In the genomic region with DNA sequence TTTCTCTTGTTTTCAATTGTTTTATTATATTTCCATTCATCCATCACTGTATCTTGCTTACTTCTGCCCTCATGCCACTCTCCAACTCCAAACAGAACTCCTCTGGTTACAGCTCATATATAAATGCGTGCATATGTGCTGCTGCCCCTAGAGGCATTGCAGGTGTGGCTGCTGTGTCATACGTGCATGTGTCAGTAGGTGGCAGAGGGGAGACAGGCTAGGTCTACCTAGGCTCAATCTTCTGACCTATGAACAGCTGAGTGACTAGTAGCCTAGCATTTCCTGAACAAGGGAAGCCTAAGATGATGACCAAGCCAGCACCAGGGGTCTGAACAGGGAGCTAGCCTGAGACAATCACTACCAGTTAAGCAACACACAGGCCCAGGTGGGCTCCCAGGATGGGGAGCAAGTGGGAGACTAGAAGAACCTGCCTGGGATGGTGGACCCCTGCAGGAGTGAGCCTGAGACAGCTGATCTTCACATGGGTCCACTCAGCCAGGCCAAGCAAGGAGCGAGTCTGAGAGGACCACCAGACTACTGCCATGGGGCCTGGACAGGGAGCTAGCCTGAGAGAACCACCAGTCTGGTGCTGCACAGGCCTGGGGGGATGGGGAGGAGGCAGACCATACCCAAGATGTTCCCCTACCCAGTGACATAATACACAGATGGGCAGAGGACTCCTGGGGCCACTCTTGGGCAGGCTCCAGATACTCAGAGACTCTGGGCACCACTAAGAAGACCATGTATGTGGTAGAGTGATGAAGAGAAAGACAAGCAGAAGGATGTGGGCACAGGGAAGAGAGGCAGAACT, we compare ENCODE assay signal across 8 mouse cellular contexts. TPM values are rescaled to one million over a fixed set of nuclear protein-coding genes. Genes with fewer than 3 reads are reported as not detected.
DNase-seq lines count a peak whose midpoint lies in the region; ATAC-seq and TF ChIP-seq lines count a peak whose summit lies in the region.

No protein-coding gene starts in this region.

- peak; percentile 78 for ATAC-seq in embryonic facial prominence, embryonic 15.5 days (ENCODE audit: insufficient number of reproducible peaks, low FRiP score, low TSS enrichment, low read depth)
- peak; percentile 96 for ATAC-seq in inflammation-experienced regulatory T-cells, adult 6 months
- peak; percentile 83 for ATAC-seq in liver, postnatal 0 days

- no peaks in the 10 kb centered on the region for H3K36me3 ChIP-seq in ES-Bruce4 (ENCODE audit: control insufficient read depth, insufficient read depth, low read length, poor library complexity, severe bottlenecking)
- no peaks in the 10 kb centered on the region for H3K36me3 ChIP-seq in embryonic facial prominence, embryonic 15.5 days
- H3K36me3 ChIP-seq in liver, postnatal 0 days (replicated peaks; ENCODE audit: insufficient read depth, low read length): no peaks in the 10 kb centered on the region

- H3K4me2 ChIP-seq in embryonic facial prominence, embryonic 15.5 days (replicated peaks): no peak overlapping the region
- H3K4me2 ChIP-seq in liver, postnatal 0 days (ENCODE audit: low read depth, low read length): no peak overlapping the region

- DNase-seq in adrenal gland, postnatal 10 days: peak; percentile 40
- no peak for DNase-seq in adrenal gland, adult 8-10 months
- peak; percentile 64 for DNase-seq in liver, postnatal 0 days
- peak; percentile 37 for DNase-seq in retina, embryonic 14.5 days (ENCODE audit: low spot score)
- no peak for DNase-seq in right cerebral cortex, adult 18-20 months

- H3K9me3 ChIP-seq in ES-Bruce4 (replicated peaks; ENCODE audit: control insufficient read depth, insufficient read depth, low read length, poor library complexity, severe bottlenecking): no peaks in the 10 kb centered on the region
- H3K9me3 ChIP-seq in embryonic facial prominence, embryonic 15.5 days (replicated peaks): no peaks in the 10 kb centered on the region
- H3K9me3 ChIP-seq in liver, postnatal 0 days (ENCODE audit: low read length): no peaks in the 10 kb centered on the region

- TF ChIP-seq POLR2A in ES-Bruce4 (IDR thresholded peaks at IDR 0.05; ENCODE audit: insufficient read depth, low read length): no peak

- TF ChIP-seq CTCF in ES-Bruce4 (IDR thresholded peaks at IDR 0.05; ENCODE audit: low read depth, low read length): peak; percentile 75
- peak; percentile 95 for TF ChIP-seq CTCF in liver, postnatal 0 days (IDR thresholded peaks at IDR 0.05; ENCODE audit: low read depth)

- no peak overlapping the region for H3K27ac ChIP-seq in ES-Bruce4 (ENCODE audit: insufficient read depth, low read length)
- no peak overlapping the region for H3K27ac ChIP-seq in embryonic facial prominence, embryonic 15.5 days (replicated peaks)
- no peak overlapping the region for H3K27ac ChIP-seq in liver, postnatal 0 days (ENCODE audit: low read depth)

- H3K27me3 ChIP-seq in ES-Bruce4 (ENCODE audit: control insufficient read depth, insufficient read depth, low read length, poor library complexity, severe bottlenecking): no peaks in the 10 kb centered on the region
- no peaks in the 10 kb centered on the region for H3K27me3 ChIP-seq in embryonic facial prominence, embryonic 15.5 days
- H3K27me3 ChIP-seq in liver, postnatal 0 days (ENCODE audit: insufficient read depth, low read length): no peaks in the 10 kb centered on the region

- no peak overlapping the region for H3K9ac ChIP-seq in ES-Bruce4 (ENCODE audit: low read depth, poor library complexity, severe bottlenecking)
- no peak overlapping the region for H3K9ac ChIP-seq in embryonic facial prominence, embryonic 15.5 days
- no peak overlapping the region for H3K9ac ChIP-seq in liver, postnatal 0 days (replicated peaks)

- 42% methylated on average over 3 of the region's 3 CpGs for WGBS in embryonic facial prominence, embryonic 15.5 days
- WGBS in liver, postnatal 0 days (ENCODE audit: insufficient replicate concordance): 35% methylated on average over 3 of the region's 3 CpGs

- no peak for TF ChIP-seq EP300 in ES-Bruce4 (IDR thresholded peaks at IDR 0.05; ENCODE audit: insufficient read depth, low read depth, low read length)
- TF ChIP-seq EP300 in liver, postnatal 0 days (IDR thresholded peaks at IDR 0.05; ENCODE audit: low read depth): no peak

- peaks cover 2% of the 10 kb centered on the region for H3K4me1 ChIP-seq in ES-Bruce4 (ENCODE audit: control insufficient read depth, insufficient read depth, low read length)
- peaks cover 17% of the 10 kb centered on the region for H3K4me1 ChIP-seq in embryonic facial prominence, embryonic 15.5 days
- H3K4me1 ChIP-seq in liver, postnatal 0 days (ENCODE audit: insufficient read depth): peaks cover 14% of the 10 kb centered on the region

- H3K4me3 ChIP-seq in ES-Bruce4 (ENCODE audit: low read depth, low read length): no peak overlapping the region
- no peak overlapping the region for H3K4me3 ChIP-seq in embryonic facial prominence, embryonic 15.5 days (replicated peaks)
- no peak overlapping the region for H3K4me3 ChIP-seq in liver, postnatal 0 days (ENCODE audit: low read depth, low read length)

RNA-seq across cellular contexts. Expression of a gene that starts 17.5 kb away (rescaled TPM):
- total RNA-seq in adrenal gland, postnatal 10 days (2021): 10 to 100 TPM; 21.1 to 29.4 TPM
- 10 to 100 TPM; 25.3 to 39.6 (median 34.3) TPM for total RNA-seq in adrenal gland, adult 8-10 months (2022)
- polyA plus RNA-seq in ES-Bruce4 (2011; ENCODE audit: insufficient read depth, insufficient read length, low read depth, missing spikeins): 44.3 TPM in 2 replicates
- polyA plus RNA-seq in embryonic facial prominence, embryonic 15.5 days (2015; fragmentation: Nextera tagmentation; extraction: Ambion mirVana): 36.1 and 42.1 TPM in 2 replicates
- polyA plus RNA-seq in inflammation-experienced regulatory T-cells, adult 6 months (2017; shearing (Covaris generic)): 10 to 100 TPM; 10.6 to 11.7 (median 10.8) TPM
- 9.8 and 13.0 TPM in 2 replicates for polyA plus RNA-seq in liver, postnatal 0 days (2015; fragmentation: Nextera tagmentation; extraction: Ambion mirVana)

Comparison
In these comparisons a context has a peak if more than half of its experiments do, and no peak if none do; other contexts are left out.
1. DNase-seq: peak in adrenal gland, postnatal 10 days (single experiment), liver, postnatal 0 days (single experiment) and retina, embryonic 14.5 days (single experiment); none in adrenal gland, adult 8-10 months (single experiment) and right cerebral cortex, adult 18-20 months (single experiment).
2. Peak in every context shown above with its lines, with median percentiles within 50 percentile points of each other: ATAC-seq.